8 mouse cellular contexts compared by ENCODE assay signal in genomic region chr2:120011462-120012200, GRCm38 (mm10). TPM values are rescaled to one million over a fixed set of nuclear protein-coding genes. Genes with fewer than 3 reads are reported as not detected.
DNase-seq lines count a peak whose midpoint lies in the region; ATAC-seq and TF ChIP-seq lines count a peak whose summit lies in the region.

No protein-coding gene starts in this region.

- H3K4me1 ChIP-seq in embryonic fibroblast, embryonic 13.5 days (ENCODE audit: control insufficient read depth, insufficient read depth, low read length): no peaks in the 10 kb centered on the region
- no peaks in the 10 kb centered on the region for H3K4me1 ChIP-seq in hindbrain, embryonic 16.5 days (ENCODE audit: control insufficient read depth, insufficient read depth, low read depth, low read length)

- peak; percentile 46 for DNase-seq in urinary bladder, postnatal 25 days (ENCODE audit: low spot score)
- no peak for DNase-seq in urinary bladder, postnatal 10 days (ENCODE audit: low spot score)
- peak; percentile 81 for DNase-seq in brain, adult 2 months (ENCODE audit: low read depth, low spot score)
- peak; percentile 44 to 66 for DNase-seq in left cerebral cortex, postnatal 10 days (ENCODE audit: extremely low spot score in 1 of 2, low spot score in 2 of 2)
- peak; percentile 29 to 59 for DNase-seq in urinary bladder, postnatal 36 days (ENCODE audit: low spot score in 2 of 2)

- intact Hi-C loops in left cerebral cortex, postnatal 10 days (cut with DNase I): loop anchor here (2.0 kb wide), 1 partner anchor 39 kb away; the partner anchor contains the start of gene Mapkbp1

- H3K9me3 ChIP-seq in hindbrain, embryonic 16.5 days (ENCODE audit: control insufficient read depth, low read length): no peaks in the 10 kb centered on the region

- 0 out of 2 replicates have a peak, but pooled peaks have one; percentile 37 for ATAC-seq in hindbrain, embryonic 16.5 days
- peak; percentile 51; the same call in 1 of the 2 replicates for ATAC-seq in monocyte, adult 5-6 weeks (replicated peaks; ENCODE audit: insufficient number of reproducible peaks, low FRiP score, low TSS enrichment, poor library complexity, severe bottlenecking)

- no peak for TF ChIP-seq POLR2A in embryonic fibroblast, embryonic 13.5 days (IDR thresholded peaks at IDR 0.05; ENCODE audit: low read depth, low read length)

- peak; percentile 47; the same call in 1 of the 2 replicates for TF ChIP-seq CTCF in embryonic fibroblast, embryonic 13.5 days (IDR thresholded peaks at IDR 0.05; ENCODE audit: borderline replicate concordance, insufficient read depth, low read length)

- 72% methylated on average over 8 of the region's 8 CpGs for WGBS in hindbrain, embryonic 16.5 days

- no peak overlapping the region for H3K9ac ChIP-seq in hindbrain, embryonic 16.5 days (ENCODE audit: low read depth, low read length)

- H3K4me3 ChIP-seq in embryonic fibroblast, embryonic 13.5 days (ENCODE audit: insufficient read depth, low read length): no peak overlapping the region
- H3K4me3 ChIP-seq in hindbrain, embryonic 16.5 days (ENCODE audit: low read length): no peak overlapping the region

- H3K27ac ChIP-seq in embryonic fibroblast, embryonic 13.5 days (ENCODE audit: insufficient read depth, low read length): no peak overlapping the region
- no peak overlapping the region for H3K27ac ChIP-seq in hindbrain, embryonic 16.5 days (ENCODE audit: low read depth, low read length)

- H3K4me2 ChIP-seq in hindbrain, embryonic 16.5 days (ENCODE audit: low read length): no peak overlapping the region

- peaks cover 6% of the 10 kb centered on the region; the same call in 1 of the 2 replicates for H3K36me3 ChIP-seq in hindbrain, embryonic 16.5 days (ENCODE audit: control insufficient read depth, insufficient read depth, low read length)

- H3K27me3 ChIP-seq in hindbrain, embryonic 16.5 days (replicated peaks; ENCODE audit: control insufficient read depth, insufficient read depth, low read length): no peaks in the 10 kb centered on the region

RNA-seq across cellular contexts. Expression of gene Jmjd7, which starts 15.7 kb away (rescaled TPM):
- polyA plus RNA-seq in embryonic fibroblast, embryonic 13.5 days (2011; ENCODE audit: insufficient read length, low read depth, missing spikeins): 4.4 and 6.3 TPM in 2 replicates
- polyA plus RNA-seq in hindbrain, embryonic 16.5 days (2015; fragmentation: Nextera tagmentation; extraction: Ambion mirVana): 17.0 and 17.7 TPM in 2 replicates
- total RNA-seq in left cerebral cortex, postnatal 10 days (2021): 1 to 10 TPM; 5.6 to 6.2 TPM
- total RNA-seq in monocyte, adult 5-6 weeks (2017): 3.5 to 6.9 TPM (median 6.0 TPM) in 3 replicates

RNA-seq across cellular contexts. Expression of gene Gm28042, which starts 15.7 kb away (rescaled TPM):
- polyA plus RNA-seq in embryonic fibroblast, embryonic 13.5 days (2011; ENCODE audit: insufficient read length, low read depth, missing spikeins): 0.53 and 3.4 TPM in 2 replicates
- 3.7 and 5.3 TPM in 2 replicates for polyA plus RNA-seq in hindbrain, embryonic 16.5 days (2015; fragmentation: Nextera tagmentation; extraction: Ambion mirVana)
- 1 to 10 TPM in 1 of 2 experiments, under 1 TPM in 1; 0.71 to 1.6 TPM for total RNA-seq in left cerebral cortex, postnatal 10 days (2021)
- 0.57 to 1.3 TPM in 2 of 3 replicates, not detected in the other for total RNA-seq in monocyte, adult 5-6 weeks (2017)

RNA-seq across cellular contexts. Expression of gene Pla2g4b, which starts 21.6 kb away (rescaled TPM):
- polyA plus RNA-seq in embryonic fibroblast, embryonic 13.5 days (2011; ENCODE audit: insufficient read length, low read depth, missing spikeins): 1.9 and 3.7 TPM in 2 replicates
- 1.9 and 4.0 TPM in 2 replicates for polyA plus RNA-seq in hindbrain, embryonic 16.5 days (2015; fragmentation: Nextera tagmentation; extraction: Ambion mirVana)
- 1 to 10 TPM; 2.6 to 3.3 TPM for total RNA-seq in left cerebral cortex, postnatal 10 days (2021)
- 1.5 to 4.7 TPM (median 2.4 TPM) in 3 replicates for total RNA-seq in monocyte, adult 5-6 weeks (2017)

RNA-seq across cellular contexts. Expression of gene Mapkbp1, which starts 39.1 kb away (rescaled TPM):
- 14.6 and 16.2 TPM in 2 replicates for polyA plus RNA-seq in embryonic fibroblast, embryonic 13.5 days (2011; ENCODE audit: insufficient read length, low read depth, missing spikeins)
- polyA plus RNA-seq in hindbrain, embryonic 16.5 days (2015; fragmentation: Nextera tagmentation; extraction: Ambion mirVana): 7.2 and 9.3 TPM in 2 replicates
- 10 to 100 TPM; 79.1 to 79.2 TPM for total RNA-seq in left cerebral cortex, postnatal 10 days (2021)
- 2.7 to 7.1 TPM (median 3.2 TPM) in 3 replicates for total RNA-seq in monocyte, adult 5-6 weeks (2017)
